Mouse (Mus musculus) embryonic facial prominence, embryonic 15.5 days (tissue): Measurements from ENCODE around the gene Slc6a16. TPM values are rescaled to one million over a fixed set of nuclear protein-coding genes. Genes with fewer than 3 reads are reported as not detected.

Source experiments
- ATAC-seq: fragments of 200-750 bp; cut with Nextera tagmentation; 2 replicates; pipeline ENCODE4 v1.8.0; 2017; ENCODE audit warnings: low read depth, moderate TSS enrichment; ENCODE audit not compliant: insufficient number of reproducible peaks, low FRiP score, low TSS enrichment
- H3K27ac ChIP-seq: fragments of 300-500 bp; sonication (generic); replicated peaks from 2 replicates; pipeline ENCODE4 v1.5.1; 2015; ENCODE audit warnings: mild to moderate bottlenecking, inconsistent platforms
- H3K27me3 ChIP-seq: fragments of 300-500 bp; sonication (generic); 2 replicates; pipeline ENCODE4 v1.6.1; 2015; ENCODE audit warnings: inconsistent platforms
- H3K36me3 ChIP-seq: fragments of 300-500 bp; sonication (generic); 2 replicates; pipeline ENCODE4 v1.6.1; 2015; ENCODE audit warnings: mild to moderate bottlenecking, inconsistent platforms
- H3K4me1 ChIP-seq: fragments of 300-500 bp; sonication (generic); 2 replicates; pipeline ENCODE4 v1.6.1; 2015; ENCODE audit warnings: inconsistent platforms
- H3K4me2 ChIP-seq: fragments of 300-500 bp; sonication (generic); replicated peaks from 2 replicates; pipeline ENCODE4 v1.6.1; 2015; ENCODE audit warnings: mild to moderate bottlenecking, inconsistent platforms
- H3K4me3 ChIP-seq: fragments of 300-500 bp; sonication (generic); replicated peaks from 2 replicates; pipeline ENCODE4 v1.5.1; 2015; ENCODE audit warnings: mild to moderate bottlenecking, inconsistent platforms
- H3K9ac ChIP-seq: fragments of 300-500 bp; sonication (generic); 2 replicates; pipeline ENCODE4 v1.6.1; 2015; ENCODE audit warnings: inconsistent platforms
- H3K9me3 ChIP-seq: fragments of 300-500 bp; sonication (generic); replicated peaks from 2 replicates; pipeline ENCODE4 v1.6.1; 2016; ENCODE audit warnings: inconsistent platforms
- WGBS: fragments of 180-500 bp; shearing (Covaris S2); methylation state at CpG from one replicate; pipeline ENCODE4 v1.1.7; 2015; 5-methylcytosine and 5-hydroxymethylcytosine counted together
- polyA plus RNA-seq: library from polyadenylated mRNA; unstranded; fragments of >200 nt; fragmentation: Nextera tagmentation; extraction: Ambion mirVana; gene quantifications from 2 replicates; pipeline ENCODE4 v1.2.1, GENCODE M21; 2015

The Slc6a16 gene
- polyA plus RNA-seq, 1 experiment from 2014 or later: 0.27 TPM

GRCm38 (mm10) chr7:45316536-45316935 is 75.7 kb downstream of the Slc6a16 start:
- no peak overlapping the region for H3K27ac ChIP-seq
- H3K36me3 ChIP-seq: peaks cover 39% of the 10 kb centered on the region
- WGBS: 91% methylated on average over 14 of the region's 14 CpGs
- H3K4me3 ChIP-seq: no peak overlapping the region
- ATAC-seq: no peak
- H3K9ac ChIP-seq: no peak overlapping the region
- no peaks in the 10 kb centered on the region for H3K27me3 ChIP-seq
- no peaks in the 10 kb centered on the region for H3K9me3 ChIP-seq
- H3K4me1 ChIP-seq: peaks cover 14% of the 10 kb centered on the region
- H3K4me2 ChIP-seq: no peak overlapping the region

GRCm38 (mm10) chr7:45322245-45322644 is 81.4 kb downstream of the Slc6a16 start:
- WGBS: 91% methylated on average over 4 of the region's 4 CpGs
- no peak overlapping the region for H3K9ac ChIP-seq
- H3K4me3 ChIP-seq: no peak overlapping the region
- H3K4me1 ChIP-seq: no peaks in the 10 kb centered on the region
- peaks cover 52% of the 10 kb centered on the region for H3K36me3 ChIP-seq
- H3K4me2 ChIP-seq: no peak overlapping the region
- no peaks in the 10 kb centered on the region for H3K27me3 ChIP-seq
- 0 out of 2 replicates have a peak, but pooled peaks cover 4% of the 10 kb centered on the region for H3K9me3 ChIP-seq
- no peak overlapping the region for H3K27ac ChIP-seq
- ATAC-seq: no peak

Other genes starting within 250 kb of the Slc6a16 start
- gene Irf3, start 243.4 kb upstream of the Slc6a16 start, polyA plus RNA-seq: 109 and 110 TPM in 2 replicates
- 59.1 and 67.7 TPM in 2 replicates for gene Bcl2l12, start 242.4 kb upstream of the Slc6a16 start, polyA plus RNA-seq
- 40.7 and 41.9 TPM in 2 replicates for gene Scaf1, start 224.7 kb upstream of the Slc6a16 start, polyA plus RNA-seq
- 41.3 and 47.6 TPM in 2 replicates for gene Rras, start 223.1 kb upstream of the Slc6a16 start, polyA plus RNA-seq
- gene Prr12, start 188.2 kb upstream of the Slc6a16 start, polyA plus RNA-seq: 11.9 and 12.1 TPM in 2 replicates
- gene Nosip, start 178.7 kb upstream of the Slc6a16 start, polyA plus RNA-seq: 68.5 and 73.6 TPM in 2 replicates
- 26.0 and 26.9 TPM in 2 replicates for gene Prrg2, start 178.4 kb upstream of the Slc6a16 start, polyA plus RNA-seq
- gene Rcn3, start 148.9 kb upstream of the Slc6a16 start, polyA plus RNA-seq: 520 and 531 TPM in 2 replicates
- gene Fcgrt, start 137.2 kb upstream of the Slc6a16 start, polyA plus RNA-seq: 126 and 135 TPM in 2 replicates
- 1,509 and 1,523 TPM in 2 replicates for gene Rps11, start 116.6 kb upstream of the Slc6a16 start, polyA plus RNA-seq
- gene Rpl13a, start 112.3 kb upstream of the Slc6a16 start, polyA plus RNA-seq: 1,369 and 1,440 TPM in 2 replicates
- 0.12 and 0.37 TPM in 2 replicates for gene Gm45713, start 104.9 kb upstream of the Slc6a16 start, polyA plus RNA-seq
- 2.6 and 3.4 TPM in 2 replicates for gene Flt3l, start 104.7 kb upstream of the Slc6a16 start, polyA plus RNA-seq
- gene Pih1d1, start 86.8 kb upstream of the Slc6a16 start, polyA plus RNA-seq: 81.2 and 87.5 TPM in 2 replicates
- 43.7 and 47.1 TPM in 2 replicates for gene Aldh16a1, start 86.5 kb upstream of the Slc6a16 start, polyA plus RNA-seq
- gene Slc17a7, start 77.1 kb upstream of the Slc6a16 start, polyA plus RNA-seq: 0.33 and 0.39 TPM in 2 replicates
- 5.5 and 13.4 TPM in 2 replicates for gene Gfy, start 61.5 kb upstream of the Slc6a16 start, polyA plus RNA-seq
- gene Pth2, start 60.1 kb upstream of the Slc6a16 start, polyA plus RNA-seq: not detected in 2 replicates
- 1.00 and 1.1 TPM in 2 replicates for gene Ccdc155, start 36.2 kb upstream of the Slc6a16 start, polyA plus RNA-seq
- 30.7 and 38.5 TPM in 2 replicates for gene Dkkl1, start 28.9 kb upstream of the Slc6a16 start, polyA plus RNA-seq
- 141 and 148 TPM in 2 replicates for gene Tead2, start 25.3 kb upstream of the Slc6a16 start, polyA plus RNA-seq
- gene Cd37, start 2.0 kb upstream of the Slc6a16 start, polyA plus RNA-seq: 4.8 and 4.9 TPM in 2 replicates
- not detected in 2 replicates for gene Slc6a21, start 36.4 kb downstream of the Slc6a16 start, polyA plus RNA-seq
- gene Trpm4, start 92.7 kb downstream of the Slc6a16 start, polyA plus RNA-seq: 21.9 and 23.9 TPM in 2 replicates
- gene Hrc, start 94.2 kb downstream of the Slc6a16 start, polyA plus RNA-seq: 8.7 and 10.6 TPM in 2 replicates
- 8.5 and 10.1 TPM in 2 replicates for gene Ppfia3, start 125.9 kb downstream of the Slc6a16 start, polyA plus RNA-seq
- 3.8 and 4.0 TPM in 2 replicates for gene Lin7b, start 129.5 kb downstream of the Slc6a16 start, polyA plus RNA-seq
- gene Snrnp70, start 154.7 kb downstream of the Slc6a16 start, polyA plus RNA-seq: 212 and 214 TPM in 2 replicates
- 0.22 and 0.36 TPM in 2 replicates for gene Kcna7, start 164.6 kb downstream of the Slc6a16 start, polyA plus RNA-seq
- gene Ntf5, start 172.6 kb downstream of the Slc6a16 start, polyA plus RNA-seq: 3.7 and 4.9 TPM in 2 replicates
- gene Lhb, start 179.7 kb downstream of the Slc6a16 start, polyA plus RNA-seq: 2.0 and 4.8 TPM in 2 replicates
- gene Gys1, start 193.8 kb downstream of the Slc6a16 start, polyA plus RNA-seq: 40.6 and 42.0 TPM in 2 replicates
- gene Ruvbl2, start 197.0 kb downstream of the Slc6a16 start, polyA plus RNA-seq: 146 and 159 TPM in 2 replicates
- 4,629 and 4,755 TPM in 2 replicates for gene Ftl1, start 218.8 kb downstream of the Slc6a16 start, polyA plus RNA-seq
- gene Bax, start 225.8 kb downstream of the Slc6a16 start, polyA plus RNA-seq: 156 and 158 TPM in 2 replicates
- gene Tulp2, start 240.8 kb downstream of the Slc6a16 start, polyA plus RNA-seq: 1.1 and 1.8 TPM in 2 replicates
- not detected in 2 replicates for gene Gm45808, start 245.7 kb downstream of the Slc6a16 start, polyA plus RNA-seq
- gene Dhdh, start 247.7 kb downstream of the Slc6a16 start, polyA plus RNA-seq: 4.4 and 5.1 TPM in 2 replicates